Mouse (Mus musculus): ENCODE results near the gene Edc3.

DNA sequence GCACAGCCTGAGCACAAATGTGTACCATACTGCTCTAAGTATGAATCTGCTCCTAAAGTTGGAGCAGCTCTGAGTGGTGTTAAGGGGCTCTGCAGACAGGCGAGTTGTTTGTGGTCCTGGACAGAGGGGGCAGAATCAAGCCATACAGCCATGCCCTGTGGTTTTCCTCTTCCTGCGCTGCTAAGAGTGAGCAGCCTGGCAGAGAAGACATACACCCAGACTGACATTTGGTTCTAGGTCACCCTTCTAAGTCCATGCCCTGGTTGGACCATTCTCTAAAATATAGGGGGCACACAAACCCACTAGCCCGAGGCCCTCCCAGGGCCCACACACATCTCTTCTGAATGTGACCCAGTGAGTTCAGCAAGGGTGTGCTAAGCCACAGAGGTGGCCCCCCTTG is 81.4 kb downstream of the Edc3 start:
- TF ChIP-seq POLR2A (IDR thresholded peaks at IDR 0.05; ENCODE audit: insufficient read depth, low read depth, low read length), result no peak
- TF ChIP-seq CTCF (IDR thresholded peaks at IDR 0.05), result no peak
